Mouse (Mus musculus) MEL (cell line): ENCODE measurements at regions not wholly inside any gene's neighbourhood (a gene's known extent, or its start where the extent isn't known, plus 50 kb on each side); places are given as distances from the start of the nearest gene placed in this dataset.

Experiments used
- BHLHE40 ChIP-seq: IDR thresholded peaks from 2 replicates; pipeline ENCODE4 v1.6.1; 2012; ENCODE audit warnings: low read depth, mild to moderate bottlenecking, inconsistent platforms, low read length, improper control_type of control experiment, borderline replicate concordance
- CHD2 ChIP-seq: IDR thresholded peaks from 2 replicates; pipeline ENCODE4 v1.6.1; 2011; ENCODE audit warnings: low read length, improper control_type of control experiment
- CTCF ChIP-seq, 3 experiments: IDR thresholded peaks in 2 of 3; conservative IDR thresholded peaks in 1 of 3; 2 replicates each; pipeline ENCODE4 v1.5.1; 2011 to 2012; ENCODE audit warnings: low read length in 3 of 3, low read depth in 2 of 3, mild to moderate bottlenecking in 2 of 3, improper control_type of control experiment in 1 of 3, inconsistent platforms in 1 of 3, mixed read lengths in 1 of 3, moderate library complexity in 1 of 3; ENCODE audit not compliant: control insufficient read depth in 1 of 3, insufficient read depth in 1 of 3, poor library complexity in 1 of 3, severe bottlenecking in 1 of 3
- E2F4 ChIP-seq: IDR thresholded peaks from 2 replicates; pipeline ENCODE4 v1.6.1; 2011; ENCODE audit warnings: low read depth, low read length, improper control_type of control experiment, borderline replicate concordance
- EP300 ChIP-seq, 2 experiments: IDR thresholded peaks; 2 replicates each; pipeline ENCODE4 v1.6.1; 2011; ENCODE audit warnings: improper control_type of control experiment in 2 of 2, low read length in 2 of 2, low read depth in 1 of 2, mild to moderate bottlenecking in 1 of 2
- GATA1 ChIP-seq: IDR thresholded peaks from 2 replicates; pipeline ENCODE4 v1.6.1; 2011; ENCODE audit warnings: low read depth, low read length, improper control_type of control experiment
- HCFC1 ChIP-seq: IDR thresholded peaks from 2 replicates; pipeline ENCODE4 v1.6.1; 2012; ENCODE audit warnings: low read depth, mild to moderate bottlenecking, inconsistent platforms, low read length, improper control_type of control experiment, moderate library complexity
- MAZ ChIP-seq: IDR thresholded peaks from 2 replicates; pipeline ENCODE4 v1.6.1; 2012; ENCODE audit warnings: low read depth, mild to moderate bottlenecking, inconsistent platforms, low read length, improper control_type of control experiment
- MYB ChIP-seq: IDR thresholded peaks from 2 replicates; pipeline ENCODE4 v1.6.1; 2011; ENCODE audit warnings: mild to moderate bottlenecking, low read depth, low read length, improper control_type of control experiment
- NRF1 ChIP-seq: IDR thresholded peaks from 2 replicates; pipeline ENCODE4 v1.6.1; 2014; ENCODE audit warnings: low read depth, mild to moderate bottlenecking, inconsistent platforms, low read length, improper control_type of control experiment, moderate library complexity; ENCODE audit not compliant: poor library complexity, insufficient read depth, severe bottlenecking
- POLR2A ChIP-seq, 2 experiments: IDR thresholded peaks; 2 replicates each; pipeline ENCODE4 v1.6.1; 2011 to 2012; ENCODE audit warnings: low read length in 2 of 2, mild to moderate bottlenecking in 2 of 2, control low read depth in 1 of 2, improper control_type of control experiment in 1 of 2, low read depth in 1 of 2, moderate library complexity in 1 of 2; ENCODE audit not compliant: control insufficient read depth in 1 of 2, insufficient read depth in 1 of 2, poor library complexity in 1 of 2
- USF2 ChIP-seq, 2 experiments: IDR thresholded peaks; 2 replicates each; pipeline ENCODE4 v1.6.1; 2011 to 2012; ENCODE audit warnings: improper control_type of control experiment in 2 of 2, low read length in 2 of 2, borderline replicate concordance in 1 of 2, inconsistent platforms in 1 of 2, low read depth in 1 of 2, mild to moderate bottlenecking in 1 of 2; ENCODE audit not compliant: insufficient read depth in 1 of 2

- TF ChIP-seq E2F4, result no peak
- no peak for TF ChIP-seq MAZ
- TF ChIP-seq EP300 (IDR thresholded peaks at IDR 0.05; ENCODE audit: low read depth in 1 of 2, low read length in 2 of 2), result no peak
- no peak for TF ChIP-seq POLR2A (IDR thresholded peaks at IDR 0.05; ENCODE audit: control insufficient read depth in 1 of 2, insufficient read depth in 1 of 2, low read depth in 1 of 2, low read length in 2 of 2, poor library complexity in 1 of 2)
- no peak for TF ChIP-seq BHLHE40
- TF ChIP-seq CTCF (IDR thresholded peaks at IDR 0.05 in 2 of 3, conservative IDR thresholded peaks at IDR 0.05 in 1 of 3; ENCODE audit: control insufficient read depth in 1 of 3, insufficient read depth in 1 of 3, low read depth in 2 of 3, low read length in 3 of 3, poor library complexity in 1 of 3, severe bottlenecking in 1 of 3), result no peak
- TF ChIP-seq NRF1, result no peak
- TF ChIP-seq USF2 (IDR thresholded peaks at IDR 0.05; ENCODE audit: borderline replicate concordance in 1 of 2, insufficient read depth in 1 of 2, low read depth in 1 of 2, low read length in 2 of 2), result no peak
- no peak for TF ChIP-seq GATA1
- TF ChIP-seq CHD2, result no peak
- no peak for TF ChIP-seq MYB
- no peak for TF ChIP-seq HCFC1
These were observed 68.0 kb upstream of the Cnot2 start for GRCm38 (mm10) chr10:116649287-116649686.
